Mouse (Mus musculus): ENCODE measurements at regions not wholly inside any gene's neighbourhood (a gene's known extent, or its start where the extent isn't known, plus 50 kb on each side); places are given as distances from the start of the nearest gene placed in this dataset.

DNA sequence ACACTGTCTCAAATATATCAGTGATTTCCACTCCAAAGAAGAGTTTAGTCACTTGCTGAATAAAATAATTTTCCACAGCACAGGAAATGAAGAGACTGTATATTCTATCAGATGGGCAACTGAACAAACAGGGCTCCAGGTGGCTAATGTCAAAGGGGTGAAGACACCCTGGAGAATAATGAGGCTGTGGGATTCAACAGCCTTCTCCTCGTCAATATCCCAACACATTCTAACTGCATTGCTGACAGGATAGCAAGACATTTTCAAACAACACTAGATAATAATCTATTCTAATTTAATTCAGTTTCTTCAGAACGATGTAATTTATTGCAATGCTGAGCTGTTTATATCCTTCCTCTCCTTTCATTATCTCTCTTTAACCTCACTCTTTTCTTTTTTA lies 134.4 kb upstream of the Klhl13 start:
- DNase-seq (ENCODE audit: low spot score in 2 of 2): no peak

DNA sequence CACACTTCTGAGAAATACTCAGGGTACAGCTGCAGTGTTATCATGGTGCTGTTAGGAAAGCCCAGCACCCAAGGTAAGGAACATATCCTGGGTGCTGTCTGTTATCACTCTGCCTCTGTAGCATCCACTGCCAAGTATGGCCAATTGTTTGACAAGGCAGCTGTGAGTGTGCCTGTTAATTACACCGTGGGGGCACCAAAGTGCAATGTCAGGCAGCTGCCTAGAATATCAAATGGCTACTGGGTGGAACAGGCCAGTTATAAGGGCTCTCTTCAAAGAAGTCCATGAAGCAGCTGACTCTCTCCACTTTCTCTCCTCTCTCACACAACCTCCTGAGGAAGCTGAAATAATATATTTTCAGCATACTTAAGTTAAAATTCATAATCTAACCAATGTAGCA lies 130.3 kb upstream of the Klhl13 start:
- DNase-seq (ENCODE audit: low spot score in 2 of 2): no peak

DNA sequence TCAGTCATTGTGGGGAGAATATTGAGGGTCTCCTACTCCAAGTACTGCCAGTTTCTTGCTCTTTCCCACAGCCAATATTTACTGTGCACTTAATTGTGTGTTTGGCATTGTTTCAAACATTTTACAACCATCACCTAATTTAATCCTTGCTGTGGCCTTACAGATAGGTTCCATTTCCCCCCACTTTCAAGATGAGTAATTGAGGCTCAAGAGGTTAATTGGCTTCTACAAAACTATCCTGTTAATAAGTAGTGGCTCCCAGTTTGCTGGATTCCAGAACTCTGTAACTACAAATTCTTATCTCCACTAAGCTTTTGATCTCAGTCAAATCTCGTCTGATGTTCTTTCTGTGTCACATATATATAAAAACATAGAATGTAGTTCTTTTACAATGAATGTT lies 112.0 kb upstream of the Klhl13 start:
- DNase-seq (ENCODE audit: low spot score in 2 of 2): no peak

DNA sequence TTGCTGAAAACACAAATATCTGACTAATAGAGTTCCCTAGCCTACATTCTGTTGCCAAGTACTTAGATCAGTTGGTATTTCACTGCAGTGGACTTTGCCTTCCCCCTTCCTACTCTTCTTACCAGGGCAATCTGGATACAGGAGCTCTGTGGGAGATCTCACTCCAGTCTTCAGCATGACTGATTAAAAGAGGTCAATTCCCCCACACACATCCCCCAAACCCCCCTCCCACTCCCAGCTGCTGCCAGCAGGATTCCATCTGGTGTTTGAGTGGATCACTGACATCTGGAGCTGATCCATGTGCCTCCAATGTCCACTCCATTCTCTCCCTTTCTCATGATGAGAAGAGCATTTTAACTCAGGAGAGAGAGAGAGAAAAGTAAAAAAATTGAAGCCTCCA lies 101.1 kb upstream of the Klhl13 start:
- no peak for DNase-seq (ENCODE audit: low spot score in 2 of 2)

DNA sequence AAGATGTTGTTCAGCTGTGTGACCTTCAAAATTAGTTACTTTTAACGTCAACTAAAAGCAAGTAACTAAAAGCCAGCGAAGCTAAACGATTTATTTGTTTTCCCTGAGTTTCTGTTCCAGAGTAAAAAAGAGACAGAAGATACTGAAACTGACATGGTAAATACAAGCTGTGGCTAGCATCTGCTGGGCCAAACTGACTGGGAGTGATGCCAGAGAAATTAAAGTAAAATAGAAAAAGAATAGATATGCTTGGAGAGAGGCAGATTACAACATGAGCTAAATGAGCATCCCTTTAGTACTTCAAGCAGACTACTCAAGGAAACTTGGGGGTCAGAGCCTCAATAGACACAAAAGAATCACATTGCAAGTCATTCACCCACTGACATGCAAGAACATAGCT lies 88.7 kb upstream of the Klhl13 start:
- peak; percentile 4 to 5 for DNase-seq (ENCODE audit: low spot score in 2 of 2)

DNA sequence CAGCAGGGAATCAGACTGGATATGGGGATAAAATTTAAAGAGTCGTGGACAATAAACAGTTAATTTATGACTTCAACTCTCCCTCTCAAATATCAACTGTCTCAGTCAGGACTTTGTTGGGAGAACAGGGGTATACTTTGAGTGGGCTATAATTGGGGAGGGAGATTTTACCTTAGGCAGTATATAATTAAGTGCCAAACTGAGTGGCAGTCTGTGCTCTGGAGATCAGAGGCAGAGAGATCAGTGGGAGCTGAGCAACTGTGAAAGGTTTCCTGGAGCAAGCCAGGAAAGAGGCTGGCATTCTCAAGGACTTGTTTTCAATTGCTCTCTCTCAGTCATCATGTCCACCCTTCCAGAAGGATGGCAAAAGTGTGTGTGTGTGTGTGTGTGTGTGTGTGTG lies 57.9 kb upstream of the Klhl13 start:
- DNase-seq (ENCODE audit: low spot score in 2 of 2): no peak

DNA sequence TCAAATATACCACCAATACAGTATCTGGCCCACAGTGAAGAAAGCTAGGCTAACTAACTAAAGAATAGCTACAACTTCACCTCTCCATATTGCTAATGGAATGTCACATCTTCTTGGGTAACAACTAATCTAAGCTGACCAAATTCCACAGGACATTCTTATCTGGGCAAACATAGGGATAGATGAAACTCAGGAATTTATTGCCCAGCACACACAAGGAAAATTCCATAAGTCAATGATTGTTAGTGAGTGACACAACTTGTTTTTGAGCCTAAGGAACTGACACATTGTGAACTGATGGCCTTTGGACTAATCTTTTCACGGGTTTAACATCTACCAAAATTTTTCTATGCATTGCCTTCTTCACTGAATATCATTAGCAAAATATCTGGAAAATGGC lies 52.6 kb upstream of the Klhl13 start:
- DNase-seq (ENCODE audit: low spot score in 2 of 2): no peak

All from right cerebral cortex, adult 2 months (tissue).